Mouse (Mus musculus): ENCODE measurements at regions not wholly inside any gene's neighbourhood (a gene's known extent, or its start where the extent isn't known, plus 50 kb on each side); places are given as distances from the start of the nearest gene placed in this dataset.

GRCm38 (mm10) chr17:14493751-14494320, 200.2 kb downstream of the Thbs2 start:
- DNase-seq, result no peak

- no peak for DNase-seq
These were observed 201.1 kb downstream of the Thbs2 start for GRCm38 (mm10) chr17:14492936-14493335.

GRCm38 (mm10) chr17:14481746-14482145, 202.4 kb downstream of the Smoc2 start:
- no peak for DNase-seq

GRCm38 (mm10) chr17:14478938-14479505, 199.7 kb downstream of the Smoc2 start:
- DNase-seq, result no peak

GRCm38 (mm10) chr17:14476707-14477106, 197.4 kb downstream of the Smoc2 start:
- no peak for DNase-seq

GRCm38 (mm10) chr17:14475778-14476647, 196.7 kb downstream of the Smoc2 start:
- DNase-seq, result no peak

- DNase-seq, result no peak
These were observed 196.0 kb downstream of the Smoc2 start for GRCm38 (mm10) chr17:14475277-14475676.

GRCm38 (mm10) chr17:14468754-14469488, 189.6 kb downstream of the Smoc2 start:
- DNase-seq, result no peak

GRCm38 (mm10) chr17:14455251-14455743, 176.0 kb downstream of the Smoc2 start:
- peak; percentile 52 for DNase-seq

All from adrenal gland, postnatal 14 days (tissue).